In the genomic region with DNA sequence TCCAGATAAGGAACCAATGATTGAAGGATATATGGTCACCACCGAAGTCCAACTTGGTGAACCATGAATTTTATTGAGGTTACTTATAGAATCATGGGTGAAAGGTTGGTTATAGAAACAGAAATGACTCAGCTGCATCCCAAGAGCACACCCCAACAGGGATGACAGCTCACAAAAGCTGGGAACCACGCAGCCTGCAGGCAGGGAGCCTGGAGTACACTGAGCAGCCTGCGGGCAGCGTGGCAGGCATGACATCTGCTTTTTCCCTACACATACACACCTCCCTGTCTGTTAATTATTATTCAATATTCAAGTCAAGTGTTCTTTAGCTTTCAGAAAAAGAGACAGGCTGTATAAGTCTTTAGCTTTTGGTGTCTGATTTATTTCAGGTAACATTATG, we compare ENCODE assay signal across 24 mouse cellular contexts. TPM values are rescaled to one million over a fixed set of nuclear protein-coding genes. Genes with fewer than 3 reads are reported as not detected.
"Had no signal": no experiment of that assay in that cellular context is flagged by ENCODE, and none has a peak within 500 bp of the region (broad histone marks: within the 10 kb centered on the region; RNA-seq: fewer than 3 reads in every experiment).

No protein-coding gene starts in this region.

- H3K4me3 ChIP-seq: heart, adult 2 months; heart, embryonic 12.5 days; hindbrain, embryonic 10.5 days; hindbrain, embryonic 12.5 days; layer of hippocampus, adult 2 months; limb, embryonic 13.5 days; limb, embryonic 15.5 days; liver, embryonic 12.5 days had no signal

- DNase-seq: gastrocnemius, postnatal 14 days; gastrocnemius, postnatal 36 days; heart, adult 11 months; heart, adult 2 months; heart, postnatal 10 days; heart, postnatal 4 days; kidney, adult 18-20 months; kidney, adult 8-10 months; kidney, postnatal 10 days; kidney, postnatal 25 days; kidney, postnatal 4 days; left cerebral cortex, postnatal 4 days had no signal

- H3K27me3 ChIP-seq: hindbrain, embryonic 12.5 days; limb, embryonic 15.5 days had no signal

- H3K9ac ChIP-seq: heart, embryonic 12.5 days; hindbrain, embryonic 12.5 days; hindbrain, embryonic 14.5 days; limb, embryonic 13.5 days; limb, embryonic 15.5 days; liver, embryonic 12.5 days; liver, embryonic 14.5 days had no signal

- H3K27ac ChIP-seq: heart, adult 2 months; hindbrain, embryonic 10.5 days; hindbrain, embryonic 12.5 days; hindbrain, embryonic 14.5 days; hindbrain, postnatal 0 days; layer of hippocampus, adult 2 months; limb, embryonic 13.5 days; limb, embryonic 15.5 days; liver, embryonic 12.5 days; liver, embryonic 14.5 days had no signal

- H3K36me3 ChIP-seq: heart, embryonic 12.5 days; hindbrain, embryonic 10.5 days; hindbrain, embryonic 12.5 days; limb, embryonic 13.5 days; limb, embryonic 15.5 days; liver, embryonic 12.5 days had no signal

- H3K4me1 ChIP-seq: heart, embryonic 12.5 days; hindbrain, embryonic 10.5 days; hindbrain, embryonic 12.5 days; limb, embryonic 13.5 days; limb, embryonic 15.5 days; liver, embryonic 12.5 days had no signal

- ATAC-seq: hindbrain, postnatal 0 days; liver, embryonic 12.5 days had no signal

- H3K9me3 ChIP-seq: hindbrain, embryonic 10.5 days; hindbrain, embryonic 12.5 days; limb, embryonic 13.5 days; limb, embryonic 15.5 days; liver, embryonic 12.5 days had no signal

- H3K4me2 ChIP-seq: heart, embryonic 12.5 days; hindbrain, embryonic 12.5 days; hindbrain, embryonic 14.5 days; limb, embryonic 13.5 days; limb, embryonic 15.5 days; liver, embryonic 12.5 days had no signal

RNA-seq across cellular contexts. Expression of a gene that starts 39.2 kb away (rescaled TPM):
- polyA plus RNA-seq: liver, adult 2 months had no signal

RNA-seq across cellular contexts. Expression of a gene that starts 49.8 kb away (rescaled TPM):
- polyA plus RNA-seq: kidney, embryonic 14.5 days; liver, adult 2 months; liver, embryonic 12.5 days had no signal
